Mouse (Mus musculus): ENCODE results near the gene Thsd4.

Gene Thsd4

DNA sequence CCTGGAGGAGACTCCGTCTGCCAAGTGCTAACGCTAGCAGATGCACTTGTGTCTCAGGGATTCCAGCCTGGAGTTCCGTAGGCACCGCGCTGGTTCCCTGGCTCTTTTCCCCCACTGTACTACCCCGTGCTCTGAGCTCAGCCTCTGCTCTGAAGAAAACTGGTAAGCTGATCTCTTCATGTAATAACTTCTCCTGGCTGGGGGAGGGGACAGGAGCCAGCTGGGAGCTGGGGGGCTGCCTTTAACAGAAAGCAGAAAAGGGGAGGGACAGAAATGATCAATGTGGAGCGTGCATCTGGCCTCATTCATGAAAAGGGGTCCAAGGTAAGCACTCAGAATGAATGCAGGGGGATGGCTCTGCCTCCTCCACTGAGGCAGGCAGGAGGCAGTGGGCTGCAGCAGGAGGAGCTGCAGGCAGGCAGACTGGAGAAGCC lies 380.7 kb downstream of the Thsd4 start:
- no peak for DNase-seq (ENCODE audit: low read depth)

GRCm38 (mm10) chr9:60140411-60140810 lies 381.4 kb downstream of the Thsd4 start:
- no peak for DNase-seq (ENCODE audit: low read depth)

DNA sequence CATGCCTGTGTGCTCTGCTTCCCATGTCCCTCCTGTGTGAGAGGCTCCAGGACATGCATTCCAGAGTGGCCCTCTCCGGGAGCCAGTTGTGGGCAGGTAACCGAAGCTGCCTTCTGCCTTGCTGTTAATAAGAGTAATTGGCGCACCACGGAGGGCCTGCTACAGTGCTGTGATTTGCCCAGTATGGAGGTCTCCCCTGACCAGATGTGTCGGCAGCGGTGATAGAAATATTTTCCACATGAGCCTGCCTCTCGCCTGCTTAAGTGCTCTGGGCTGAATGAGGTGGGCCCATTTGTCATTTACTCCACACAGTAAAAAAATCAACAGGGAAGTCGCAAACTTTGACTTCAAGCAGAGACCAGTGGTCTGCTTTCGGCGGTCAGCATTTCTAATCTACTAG lies 382.4 kb downstream of the Thsd4 start:
- DNase-seq (ENCODE audit: low read depth) = no peak

GRCm38 (mm10) chr9:60129235-60129991 lies 392.4 kb downstream of the Thsd4 start:
- DNase-seq (ENCODE audit: low read depth) = no peak

GRCm38 (mm10) chr9:60126961-60127360 lies 394.9 kb downstream of the Thsd4 start:
- no peak for DNase-seq (ENCODE audit: low read depth)

DNA sequence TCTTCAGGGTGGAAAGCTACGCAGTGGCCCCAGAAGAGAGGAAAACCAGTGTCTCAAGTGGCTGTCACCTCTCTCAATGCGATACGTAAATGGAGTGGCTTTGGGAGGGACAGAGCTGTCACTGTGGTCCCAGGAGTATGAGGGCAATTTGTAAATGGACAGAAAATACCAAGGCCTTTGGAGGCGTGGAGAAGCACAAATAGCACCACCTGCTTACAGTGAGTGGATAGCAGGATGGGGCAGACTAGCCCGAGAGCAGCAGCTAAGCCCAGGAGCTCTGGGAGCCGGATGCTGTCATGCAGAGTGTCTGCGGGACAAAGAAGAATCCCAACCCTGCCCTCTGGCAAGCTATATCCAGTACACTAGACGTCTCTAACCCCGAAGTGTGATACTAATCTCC lies 397.7 kb downstream of the Thsd4 start:
- no peak for DNase-seq (ENCODE audit: low read depth)

- no peak for DNase-seq (ENCODE audit: low read depth)
Observed at GRCm38 (mm10) chr9:60123066-60123465, 398.8 kb downstream of the Thsd4 start.

DNA sequence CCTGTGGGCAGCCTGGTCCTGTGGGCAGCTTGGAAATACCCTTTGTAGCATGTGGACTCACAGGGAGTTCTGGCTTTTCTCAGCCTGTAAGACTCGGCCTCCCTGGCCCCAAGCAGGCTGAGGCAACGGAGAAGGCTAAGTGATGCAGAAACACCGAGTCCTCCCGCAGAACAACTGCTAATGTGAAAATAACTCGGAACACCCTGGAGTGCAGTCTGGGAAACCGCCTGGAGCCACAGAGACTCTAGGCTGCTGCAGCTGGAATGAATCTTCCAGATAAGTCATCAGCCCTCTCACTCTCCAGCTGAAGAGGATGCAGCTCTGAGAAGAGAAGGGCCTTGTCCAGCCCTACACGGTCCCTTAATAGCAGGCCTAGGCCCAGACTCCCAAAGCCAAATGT lies 402.0 kb downstream of the Thsd4 start:
- no peak for DNase-seq (ENCODE audit: low read depth)

DNA sequence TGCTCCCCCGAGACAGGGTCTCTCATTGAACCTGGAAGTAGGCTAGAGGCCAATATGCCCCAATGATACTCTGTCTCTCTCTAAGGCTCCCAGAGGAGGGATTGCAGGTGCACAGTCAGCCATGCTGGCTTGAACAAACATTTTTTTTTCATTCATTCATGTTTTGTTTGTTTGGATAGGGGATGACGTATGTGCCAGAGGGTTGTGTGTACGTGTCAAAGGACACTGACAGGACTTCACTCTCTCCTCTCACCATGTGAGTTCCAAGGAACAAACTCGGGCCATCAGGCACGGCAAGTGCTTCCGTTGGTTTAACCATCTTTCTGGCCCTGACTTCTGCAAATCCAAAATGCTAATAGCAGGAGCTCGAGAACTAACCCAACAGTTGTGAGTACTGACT lies 404.0 kb downstream of the Thsd4 start:
- DNase-seq (ENCODE audit: low read depth) = no peak

DNA sequence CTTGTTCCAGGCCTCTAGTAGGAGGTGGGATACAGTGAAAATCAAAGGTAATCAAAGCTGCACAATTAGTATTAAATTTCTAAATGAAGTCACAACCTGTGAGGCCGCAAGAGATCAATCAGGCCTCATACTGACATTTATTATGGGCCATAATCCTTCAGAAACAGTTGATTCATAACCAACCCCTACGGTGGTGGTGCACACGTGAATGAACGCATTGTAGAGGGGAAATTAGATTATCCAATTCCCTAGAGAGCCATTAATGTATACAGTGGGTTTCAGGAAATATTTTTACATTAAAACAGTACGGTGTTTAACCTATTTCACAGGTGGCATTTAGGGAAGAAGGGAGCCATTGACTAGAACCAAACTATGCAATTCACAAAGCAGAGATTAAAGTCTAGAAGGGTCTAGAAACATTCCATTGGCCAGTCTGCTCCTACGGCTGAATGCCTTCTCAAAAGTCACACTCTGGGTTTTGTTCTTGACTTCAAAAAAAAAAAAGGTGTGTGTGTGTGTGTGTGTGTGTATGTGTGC lies 406.1 kb downstream of the Thsd4 start:
- no peak for DNase-seq (ENCODE audit: low read depth)

GRCm38 (mm10) chr9:60115306-60115705 lies 406.5 kb downstream of the Thsd4 start:
- DNase-seq (ENCODE audit: low read depth) = no peak

- DNase-seq (ENCODE audit: low read depth) = no peak
Observed at GRCm38 (mm10) chr9:60110200-60110599, 411.6 kb downstream of the Thsd4 start.

GRCm38 (mm10) chr9:60106683-60107082 lies 415.2 kb downstream of the Thsd4 start:
- DNase-seq (ENCODE audit: low read depth) = no peak

GRCm38 (mm10) chr9:60106106-60106505 lies 415.7 kb downstream of the Thsd4 start:
- DNase-seq (ENCODE audit: low read depth) = no peak

- DNase-seq (ENCODE audit: low read depth) = no peak
Observed at GRCm38 (mm10) chr9:60094211-60094610, 427.6 kb downstream of the Thsd4 start.

DNA sequence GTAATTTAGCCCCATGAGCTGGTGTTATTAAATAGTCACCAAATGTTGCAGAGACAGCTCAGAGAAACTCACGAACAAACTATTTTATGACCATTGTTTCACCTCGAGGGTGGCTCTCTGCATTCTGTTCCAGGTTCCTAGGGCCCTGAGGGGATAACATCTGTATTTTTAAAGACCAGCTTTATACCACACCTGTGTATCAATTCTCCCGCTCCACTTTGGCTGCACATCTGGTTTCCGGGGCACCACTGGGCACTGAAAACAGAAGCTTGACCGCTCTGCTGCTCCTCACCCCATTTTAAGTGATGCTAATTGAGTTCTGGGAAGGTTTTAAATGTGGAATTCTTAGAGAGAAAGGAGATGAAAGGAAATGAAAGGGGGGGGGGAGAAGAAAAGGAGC lies 429.4 kb downstream of the Thsd4 start:
- no peak for DNase-seq (ENCODE audit: low read depth)

DNA sequence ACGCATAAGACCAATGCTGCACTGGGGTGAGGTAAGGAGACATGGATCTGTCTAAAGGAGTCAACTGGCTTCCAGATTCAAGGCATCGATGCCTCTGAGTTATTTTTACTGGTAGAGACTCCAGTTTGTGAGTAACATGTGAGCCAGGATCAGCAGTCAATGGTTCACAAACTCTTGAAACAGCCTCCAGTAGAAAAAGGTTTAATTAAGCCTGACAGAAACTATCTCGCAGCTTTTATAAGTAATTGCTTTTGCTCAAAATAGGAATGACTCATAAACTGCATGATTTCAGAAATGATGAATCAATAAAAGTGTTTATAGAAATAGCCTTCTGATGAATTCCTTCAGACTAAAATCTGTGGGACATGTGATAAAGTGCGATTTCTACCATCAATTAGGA lies 432.4 kb downstream of the Thsd4 start:
- DNase-seq (ENCODE audit: low read depth) = no peak

GRCm38 (mm10) chr9:60088101-60088500 lies 433.7 kb downstream of the Thsd4 start:
- DNase-seq (ENCODE audit: low read depth) = peak; percentile 11

DNA sequence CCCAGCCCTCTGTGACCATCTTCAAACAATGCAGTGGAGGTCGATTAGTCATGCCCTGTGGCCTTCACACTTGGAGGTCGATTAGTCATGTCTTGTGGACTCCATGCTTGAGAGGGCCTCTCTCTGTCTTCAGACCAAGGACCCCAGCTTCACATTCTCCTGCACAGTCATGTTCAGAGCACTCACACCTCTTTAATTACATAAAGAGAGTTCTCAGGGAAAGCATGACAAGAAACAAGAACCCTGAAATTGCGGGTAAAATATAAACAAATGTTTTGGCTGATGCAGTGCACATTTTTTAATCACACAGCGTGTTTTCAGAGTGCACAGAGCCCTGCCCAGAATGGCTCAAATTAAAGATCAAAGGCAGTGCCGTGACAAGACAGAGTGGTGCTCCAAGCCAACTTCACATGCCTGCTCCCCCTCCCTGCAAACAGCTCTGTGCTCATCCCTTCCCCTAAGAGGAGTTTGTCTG lies 439.7 kb downstream of the Thsd4 start:
- no peak for DNase-seq (ENCODE audit: low read depth)

- no peak for DNase-seq (ENCODE audit: low read depth)
Observed at GRCm38 (mm10) chr9:60077761-60078160, 444.1 kb downstream of the Thsd4 start.

DNA sequence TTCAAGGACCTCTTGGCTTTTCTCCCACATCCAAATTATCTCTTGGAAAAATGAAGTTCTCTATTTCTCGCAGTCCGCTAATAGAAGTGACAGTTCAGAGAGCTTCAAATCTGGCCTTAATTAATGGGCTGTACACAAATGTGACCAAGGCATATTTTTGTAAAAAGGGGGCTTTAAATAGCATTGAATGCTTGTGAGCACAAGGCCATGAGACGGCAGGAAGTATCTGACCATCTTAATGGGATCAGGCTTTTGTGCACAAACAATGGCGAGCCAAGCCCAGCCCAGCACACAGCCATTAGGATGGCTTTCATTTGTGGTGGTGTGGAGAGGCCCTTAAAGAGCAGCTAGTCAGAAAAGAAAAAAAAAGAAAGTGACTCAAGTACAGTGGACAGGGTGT lies 445.4 kb downstream of the Thsd4 start:
- no peak for DNase-seq (ENCODE audit: low read depth)

GRCm38 (mm10) chr9:60071620-60072263 lies 450.1 kb downstream of the Thsd4 start:
- no peak for DNase-seq (ENCODE audit: low read depth)

DNA sequence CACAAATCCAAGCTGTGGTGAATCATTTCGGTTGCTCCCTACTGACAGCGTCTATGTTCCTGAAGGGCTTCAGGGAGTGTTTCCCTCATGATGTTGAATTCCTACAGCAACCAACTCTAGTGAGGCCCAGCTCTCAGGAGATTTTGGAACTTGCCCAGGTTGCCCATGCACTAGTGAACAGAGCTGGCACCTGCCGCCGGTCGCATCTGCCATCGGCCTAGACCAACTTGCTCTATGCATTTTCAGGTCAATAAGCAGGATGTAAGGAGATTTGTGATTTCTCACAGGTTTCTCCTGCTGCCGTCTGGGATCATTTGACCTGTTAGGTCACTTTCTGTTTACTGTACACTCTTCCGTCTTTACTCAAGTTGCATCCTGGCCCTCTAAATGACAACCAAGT lies 454.6 kb downstream of the Thsd4 start:
- no peak for DNase-seq (ENCODE audit: low read depth)

Measured in naive thymus-derived CD4-positive, alpha-beta T cell, adult 2 months (primary cell).